Mouse (Mus musculus) liver, embryonic 14.5 days (tissue): Measurements from ENCODE around the gene Axdnd1. TPM values are rescaled to one million over a fixed set of nuclear protein-coding genes. Genes with fewer than 3 reads are reported as not detected.

ENCODE experiments used
- ATAC-seq: fragments of 200-750 bp; cut with Nextera tagmentation; 2 replicates; pipeline ENCODE4 v1.8.0; 2017; ENCODE audit warnings: moderate number of reproducible peaks, mild to moderate bottlenecking, moderate library complexity; ENCODE audit not compliant: insufficient read depth
- DNase-seq, 3 experiments: peaks; one replicate each; pipeline ENCODE4 v3.0.0-alpha.2; 2012 to 2013; ENCODE audit warnings: low read depth in 3 of 3, low spot score in 3 of 3
- H3K27ac ChIP-seq: fragments of 300-500 bp; sonication (generic); 2 replicates; pipeline ENCODE4 v1.5.1; 2014; ENCODE audit warnings: moderate library complexity, mild to moderate bottlenecking, control low read depth, inconsistent platforms
- H3K27me3 ChIP-seq: fragments of 300-500 bp; sonication (generic); 2 replicates; pipeline ENCODE4 v1.6.1; 2014; ENCODE audit warnings: mild to moderate bottlenecking, low read length, moderate library complexity; ENCODE audit not compliant: control insufficient read depth, insufficient read depth
- H3K36me3 ChIP-seq: fragments of 300-500 bp; sonication (generic); replicated peaks from 2 replicates; pipeline ENCODE4 v1.6.1; 2014; ENCODE audit warnings: low read depth; ENCODE audit not compliant: control insufficient read depth, insufficient read depth
- H3K4me1 ChIP-seq, 2 experiments: fragments of 200-500 bp in 1 of 2; fragments of 300-500 bp in 1 of 2; sonication (generic) in 1 of 2; replicated peaks; 2 replicates each; pipeline ENCODE4 v1.6.1; 2012 to 2014; ENCODE audit warnings: antibody characterized with exemption in 1 of 2, inconsistent platforms in 1 of 2, low read length in 1 of 2; ENCODE audit not compliant: control insufficient read depth in 2 of 2, insufficient read depth in 2 of 2
- H3K4me2 ChIP-seq: fragments of 300-500 bp; sonication (generic); 2 replicates; pipeline ENCODE4 v1.6.1; 2014; ENCODE audit warnings: low read depth, mild to moderate bottlenecking, control low read depth, moderate library complexity
- H3K4me3 ChIP-seq, 2 experiments: fragments of 200-500 bp in 1 of 2; fragments of 300-500 bp in 1 of 2; sonication (generic) in 1 of 2; 2 replicates each; pipeline ENCODE4 v1.5.1; 2012 to 2014; ENCODE audit warnings: low read depth in 2 of 2, low read length in 2 of 2, mild to moderate bottlenecking in 2 of 2, control low read depth in 1 of 2, inconsistent platforms in 1 of 2, moderate library complexity in 1 of 2; ENCODE audit not compliant: insufficient read depth in 1 of 2
- H3K9ac ChIP-seq: fragments of 300-500 bp; sonication (generic); replicated peaks from 2 replicates; pipeline ENCODE4 v1.6.1; 2014; ENCODE audit warnings: mild to moderate bottlenecking, control low read depth, moderate library complexity
- H3K9me3 ChIP-seq: fragments of 300-500 bp; sonication (generic); 2 replicates; pipeline ENCODE4 v1.6.1; 2016; ENCODE audit warnings: low read length, mixed read lengths; ENCODE audit not compliant: control insufficient read depth
- CTCF ChIP-seq: IDR thresholded peaks from 2 replicates; pipeline ENCODE4 v1.5.1; 2016; ENCODE audit warnings: antibody characterized with exemption, low read depth, control low read depth
- EP300 ChIP-seq: IDR thresholded peaks from 2 replicates; pipeline ENCODE4 v1.6.1; 2016; ENCODE audit warnings: antibody characterized with exemption, low read depth
- WGBS: fragments of 180-500 bp; shearing (Covaris S2); extraction: QIAGEN DNeasy Blood & Tissue Kit; methylation state at CpG from one replicate; pipeline ENCODE4 v1.1.7; 2014; ENCODE audit not compliant: insufficient replicate concordance; 5-methylcytosine and 5-hydroxymethylcytosine counted together
- polyA plus RNA-seq, 2 experiments: library from polyadenylated mRNA; depleted of rRNA in 1 of 2; stranded (reverse) in 1 of 2; unstranded in 1 of 2; fragments of >200 nt; fragmentation: Nextera tagmentation in 1 of 2; extraction: Ambion mirVana in 1 of 2; gene quantifications; 2 replicates each; pipeline versions ENCODE4 v1.2.1 to v1.2.3; 2012 to 2014

The Axdnd1 gene
- polyA plus RNA-seq, 2 experiments = 0.06 to 0.09 TPM

GRCm38 (mm10) chr1:156288556-156289221 is 132.3 kb downstream of the Axdnd1 start:
- TF ChIP-seq EP300 (no peak), CTCF (no peak)
- WGBS = 47% methylated on average over 9 of the region's 9 CpGs
- Histone ChIP-seq H3K27me3 (no peaks in the 10 kb centered on the region), H3K9me3 (no peaks in the 10 kb centered on the region), H3K4me1 (0 out of 4 replicates have a peak, but pooled peaks cover 0 to 5% of the 10 kb centered on the region in 2 experiments), H3K9ac (no peak overlapping the region), H3K4me2 (no peak overlapping the region), H3K36me3 (no peaks in the 10 kb centered on the region), H3K27ac (no peak overlapping the region), H3K4me3 (no peak overlapping the region)
- ATAC-seq (no peak), DNase-seq (no peak)

DNA sequence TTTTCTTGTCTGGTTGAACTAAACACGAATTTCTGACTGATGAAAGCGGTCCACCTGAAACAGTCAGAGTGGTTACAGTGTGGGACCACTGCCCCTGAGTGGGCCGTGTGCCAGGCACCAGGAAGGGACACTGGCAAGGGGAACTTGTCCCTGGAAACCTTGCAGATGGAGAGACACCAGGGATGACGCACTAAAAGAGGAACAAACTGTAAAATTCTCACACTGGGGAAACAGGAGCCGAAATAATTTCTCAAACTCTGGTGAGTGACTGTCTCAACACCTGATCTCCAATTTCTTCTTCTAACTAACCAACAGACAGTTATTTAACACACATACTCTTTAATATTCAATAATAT is 135.4 kb downstream of the Axdnd1 start:
- H3K27me3 ChIP-seq = no peaks in the 10 kb centered on the region
- ATAC-seq (no peak), DNase-seq (no peak)
- H3K4me2 ChIP-seq = no peak overlapping the region
- 0 out of 4 replicates have a peak, but pooled peaks cover 0 to 6% of the 10 kb centered on the region in 2 experiments for H3K4me1 ChIP-seq
- no peaks in the 10 kb centered on the region for H3K9me3 ChIP-seq
- no peak for TF ChIP-seq EP300
- TF ChIP-seq CTCF = no peak
- H3K4me3 ChIP-seq = no peak overlapping the region
- WGBS = 32% methylated on average over 5 of the region's 5 CpGs
- no peaks in the 10 kb centered on the region for H3K36me3 ChIP-seq
- H3K9ac ChIP-seq = no peak overlapping the region
- H3K27ac ChIP-seq = no peak overlapping the region

DNA sequence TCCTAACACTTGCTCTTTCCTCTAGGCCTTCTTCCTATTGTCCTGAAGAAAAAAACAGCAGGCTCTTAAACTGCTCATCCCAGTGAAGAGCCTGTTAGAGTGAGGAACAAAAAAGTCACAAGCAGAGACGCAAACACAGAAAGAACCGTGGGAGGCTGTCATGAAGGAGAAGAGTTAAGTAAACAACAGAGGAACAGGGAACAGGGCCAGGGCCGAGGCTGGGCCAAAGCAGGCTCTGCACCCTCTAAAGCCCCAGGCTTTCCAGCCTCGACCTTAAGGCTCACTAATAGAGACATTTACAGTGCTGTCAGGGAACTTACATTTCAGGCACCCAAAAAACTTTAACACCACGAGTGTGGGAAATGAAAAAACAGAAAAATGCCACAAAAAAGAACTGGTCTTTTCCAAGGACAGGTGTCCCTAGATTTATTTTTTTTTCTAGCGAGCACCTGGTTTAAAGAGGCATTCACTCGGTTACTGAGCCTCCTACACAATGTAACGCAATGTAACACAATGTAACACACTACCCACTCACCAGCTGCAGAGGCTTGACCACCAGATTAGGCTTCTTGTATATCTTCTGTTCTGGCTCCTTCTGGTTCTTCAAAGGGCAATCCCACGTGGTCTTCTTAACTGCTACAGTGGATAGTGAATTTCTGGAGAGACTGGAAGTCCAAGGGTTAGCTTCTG is 136.0 kb downstream of the Axdnd1 start:
- Histone ChIP-seq H3K9me3 (no peaks in the 10 kb centered on the region), H3K27ac (no peak overlapping the region), H3K4me1 (0 out of 4 replicates have a peak, but pooled peaks cover 0 to 6% of the 10 kb centered on the region in 2 experiments), H3K27me3 (no peaks in the 10 kb centered on the region), H3K9ac (no peak overlapping the region), H3K4me3 (no peak overlapping the region), H3K36me3 (no peaks in the 10 kb centered on the region), H3K4me2 (no peak overlapping the region)
- ATAC-seq = no peak
- TF ChIP-seq EP300 (no peak), CTCF (no peak)
- WGBS = 32% methylated on average over 9 of the region's 9 CpGs
- no peak for DNase-seq

GRCm38 (mm10) chr1:156284207-156284606 is 136.8 kb downstream of the Axdnd1 start:
- no peak overlapping the region for H3K9ac ChIP-seq
- DNase-seq (no peak), ATAC-seq (no peak)
- H3K4me1 ChIP-seq = 0 out of 4 replicates have a peak, but pooled peaks cover 0 to 6% of the 10 kb centered on the region in 2 experiments
- no peaks in the 10 kb centered on the region for H3K27me3 ChIP-seq
- H3K36me3 ChIP-seq = no peaks in the 10 kb centered on the region
- TF ChIP-seq EP300 = no peak
- TF ChIP-seq CTCF = no peak
- H3K4me3 ChIP-seq = no peak overlapping the region
- no peak overlapping the region for H3K4me2 ChIP-seq
- WGBS = 14% methylated on average over 10 of the region's 10 CpGs
- no peaks in the 10 kb centered on the region for H3K9me3 ChIP-seq
- H3K27ac ChIP-seq = no peak overlapping the region

DNA sequence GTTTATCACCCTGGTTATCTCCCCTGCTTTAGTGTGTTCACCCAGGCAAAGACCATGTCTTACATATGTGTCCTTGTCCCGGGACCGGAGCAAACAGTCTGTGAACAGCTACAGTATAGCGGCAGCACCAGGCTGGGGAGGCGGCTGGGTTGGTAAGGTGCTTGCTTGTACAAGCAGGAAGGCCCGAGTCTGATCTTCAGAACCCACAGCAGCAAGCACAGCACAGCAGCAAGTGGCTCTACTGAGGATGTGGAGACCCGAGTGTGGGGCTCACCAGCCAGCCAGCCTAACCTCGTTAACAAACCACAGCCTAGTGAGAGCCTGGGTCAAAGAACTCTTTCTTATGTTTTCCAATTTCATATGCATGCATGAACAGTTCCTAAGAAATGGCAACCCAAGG is 140.8 kb downstream of the Axdnd1 start:
- TF ChIP-seq CTCF = no peak
- TF ChIP-seq EP300 = no peak
- ATAC-seq (no peak), DNase-seq (no peak)
- no peaks in the 10 kb centered on the region for H3K27me3 ChIP-seq
- no peaks in the 10 kb centered on the region for H3K36me3 ChIP-seq
- no peaks in the 10 kb centered on the region for H3K9me3 ChIP-seq
- no peak overlapping the region for H3K4me3 ChIP-seq
- WGBS = 54% methylated on average over 7 of the region's 7 CpGs
- H3K4me1 ChIP-seq = 0 out of 4 replicates have a peak, but pooled peaks cover 0 to 5% of the 10 kb centered on the region in 2 experiments
- no peak overlapping the region for H3K27ac ChIP-seq
- no peak overlapping the region for H3K4me2 ChIP-seq
- no peak overlapping the region for H3K9ac ChIP-seq
